Mouse (Mus musculus) skeletal muscle tissue, adult 2 months (tissue): ENCODE data around the gene Galnt10.
"Not testable (repeated sequence)": the region's sequence is repeated elsewhere in the genome, so short reads cannot be mapped to it uniquely, and the experiment has no call there.

ENCODE experiments used
- DNase-seq: peaks from one replicate; pipeline ENCODE4 v3.0.0-alpha.2; 2012; ENCODE audit warnings: low read depth, low spot score

The Galnt10 gene

DNA sequence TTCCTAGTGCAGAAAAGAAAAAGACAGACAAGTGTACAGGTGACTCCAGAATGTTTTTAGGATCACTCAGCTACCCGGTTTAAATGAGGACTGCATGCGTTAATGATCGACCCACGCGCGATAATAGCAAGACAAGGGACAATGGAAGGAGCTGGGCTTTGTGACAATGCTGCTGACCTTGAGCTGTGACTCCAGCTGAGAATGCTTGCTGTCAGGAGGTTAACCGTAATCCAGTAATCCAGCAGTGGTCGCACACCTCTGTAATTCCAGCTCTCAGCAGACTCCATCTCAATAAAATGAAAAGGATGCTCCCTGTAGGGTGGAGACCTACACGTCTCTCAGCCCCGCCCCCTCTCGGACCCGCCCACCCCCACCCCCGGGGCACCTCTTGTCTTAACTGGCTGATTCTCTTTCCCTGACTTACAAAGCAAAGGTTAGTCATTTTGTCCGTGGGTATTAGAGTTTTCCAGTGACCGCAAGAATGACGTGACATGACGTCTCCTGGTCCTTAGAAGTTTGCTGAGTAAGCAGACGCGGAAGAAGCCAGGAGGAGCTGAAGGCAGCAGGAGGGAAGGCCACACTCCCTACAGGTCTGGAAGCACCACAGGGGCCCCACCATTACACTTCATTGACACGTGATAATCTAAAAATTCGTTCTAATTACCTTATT lies 145.8 kb downstream of the Galnt10 start:
- DNase-seq, result no peak

DNA sequence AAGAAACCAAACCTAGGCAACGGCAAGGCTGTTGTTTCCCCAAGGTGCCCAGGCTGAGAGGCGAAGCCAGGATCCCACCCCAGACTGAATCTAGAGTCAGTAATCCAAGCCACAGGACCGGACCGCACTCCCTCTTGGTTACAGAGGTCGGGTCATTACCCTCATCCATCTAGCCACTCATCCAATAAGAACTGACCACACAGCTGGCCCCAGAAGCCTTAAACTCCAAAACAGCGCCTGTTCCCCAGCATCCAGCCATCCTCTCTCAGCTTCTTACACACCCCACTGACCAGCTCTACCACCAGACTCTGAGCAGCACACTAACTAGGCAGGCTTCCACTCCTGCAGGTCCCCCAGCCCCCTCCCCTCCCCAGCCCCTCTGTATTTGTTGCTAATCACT lies 149.8 kb downstream of the Galnt10 start:
- DNase-seq, result no peak

DNA sequence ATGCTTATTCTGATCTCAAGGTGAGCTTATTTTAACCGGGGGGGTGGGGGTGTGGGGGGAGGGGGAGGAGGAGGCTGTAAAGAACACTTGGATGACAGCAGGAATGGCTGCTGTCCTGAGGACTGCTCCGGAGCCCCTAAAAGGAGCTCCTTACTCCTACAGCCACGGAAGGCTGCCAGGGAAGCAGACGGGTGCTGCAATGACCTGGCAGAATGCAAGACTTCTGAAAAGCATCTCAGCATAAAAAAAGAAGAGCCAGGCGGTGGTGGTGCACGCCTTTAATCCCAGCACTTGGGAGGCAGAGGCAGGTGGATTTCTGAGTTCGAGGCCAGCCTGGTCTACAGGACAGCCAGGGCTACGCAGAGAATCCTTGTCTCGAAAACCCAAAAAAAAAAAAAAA lies 152.6 kb downstream of the Galnt10 start:
- no peak for DNase-seq

DNA sequence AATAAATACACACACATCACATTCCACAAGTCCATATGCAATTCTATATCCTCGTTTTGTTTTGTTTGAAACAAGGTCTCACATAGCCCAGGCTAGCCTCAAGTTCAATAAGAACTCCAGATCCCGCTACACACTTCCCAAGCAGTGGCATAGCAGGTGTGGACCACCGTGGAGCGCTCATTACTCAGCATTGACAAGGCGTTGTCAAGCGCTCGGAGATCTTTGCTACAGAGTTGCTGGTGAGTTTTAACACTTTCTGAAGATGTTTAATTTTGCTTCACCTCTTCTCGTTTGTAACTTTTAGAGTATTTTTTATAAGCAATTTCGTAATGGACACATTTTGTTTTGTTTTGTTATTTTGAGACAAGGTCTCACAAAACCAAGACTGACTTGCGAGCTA lies 154.2 kb downstream of the Galnt10 start:
- no peak for DNase-seq

DNA sequence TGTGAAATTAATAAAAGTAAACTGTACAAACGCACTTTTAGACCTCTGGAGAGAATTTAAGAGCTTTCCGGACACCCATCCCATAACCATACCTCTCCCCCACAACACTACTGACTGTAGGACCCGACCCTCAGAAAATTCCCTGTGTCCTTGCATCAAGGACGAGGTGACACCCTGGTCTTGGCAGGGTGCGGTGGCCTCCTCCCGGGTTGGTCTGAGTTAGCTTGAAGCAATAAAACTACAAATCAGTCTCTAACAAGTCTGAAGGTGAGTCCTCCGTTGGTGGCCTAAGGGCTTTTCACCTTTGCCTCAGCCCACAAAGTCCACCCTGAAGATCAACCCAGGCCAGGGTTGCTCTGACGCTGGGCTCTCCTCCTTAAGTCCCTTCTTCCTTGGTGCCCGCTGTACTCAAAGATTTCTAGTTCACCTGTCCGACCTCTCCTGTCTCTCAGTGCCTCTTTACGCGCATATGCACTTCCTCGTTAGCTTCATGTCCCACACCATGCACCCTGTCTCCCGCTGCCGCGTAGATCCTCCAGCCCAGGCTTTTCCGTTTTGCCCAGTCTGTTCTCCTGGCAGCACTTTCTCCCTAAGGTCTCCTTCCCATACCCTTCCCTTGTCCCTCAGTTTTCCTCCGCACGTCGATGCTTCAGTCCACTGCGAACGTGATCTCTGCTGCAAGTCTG lies 155.2 kb downstream of the Galnt10 start:
- DNase-seq, result no peak

DNA sequence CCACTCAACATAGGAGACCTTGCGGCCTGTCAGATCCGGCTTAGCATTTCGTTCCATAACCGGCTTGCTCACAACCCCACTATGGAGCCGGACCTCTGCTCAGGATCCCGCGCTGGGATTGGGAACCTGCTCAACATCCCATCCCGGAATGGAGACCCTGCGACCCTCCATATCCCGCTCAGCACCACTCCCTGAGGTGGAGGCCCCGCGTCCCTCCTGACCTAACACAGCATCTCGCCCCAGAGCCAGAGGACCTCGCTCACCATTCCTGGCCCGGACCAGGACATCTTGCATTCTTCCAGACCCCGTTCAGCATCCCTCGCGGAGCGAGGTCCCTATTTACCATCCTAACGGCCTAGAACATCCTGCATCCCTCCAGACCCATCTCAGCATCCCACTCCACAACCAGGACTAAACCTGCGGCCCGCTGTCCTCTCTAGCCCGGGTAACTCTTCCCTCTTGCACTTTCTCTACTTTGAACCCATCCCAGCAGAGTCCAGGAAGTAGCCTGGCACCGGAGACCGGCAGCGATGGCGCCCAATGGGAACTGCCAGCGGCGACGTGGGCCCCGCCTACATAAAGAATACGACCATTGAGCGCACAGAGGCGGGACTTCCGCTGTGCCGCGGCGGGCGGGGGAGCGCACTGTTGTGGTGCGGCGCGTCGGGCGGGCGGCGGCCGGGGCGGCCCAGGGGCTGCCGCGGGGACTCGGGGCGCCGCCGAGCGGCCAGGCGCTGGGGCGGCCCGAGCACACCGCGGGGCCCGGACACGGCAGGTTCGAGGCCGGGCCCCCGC lies 155.9 kb downstream of the Galnt10 start, which contains the start of gene Sap30l:
TSS of gene Sap30l (plus strand) at position 667 of the 795 bp plus-strand sequence.
- peak; percentile 91 for DNase-seq

DNA sequence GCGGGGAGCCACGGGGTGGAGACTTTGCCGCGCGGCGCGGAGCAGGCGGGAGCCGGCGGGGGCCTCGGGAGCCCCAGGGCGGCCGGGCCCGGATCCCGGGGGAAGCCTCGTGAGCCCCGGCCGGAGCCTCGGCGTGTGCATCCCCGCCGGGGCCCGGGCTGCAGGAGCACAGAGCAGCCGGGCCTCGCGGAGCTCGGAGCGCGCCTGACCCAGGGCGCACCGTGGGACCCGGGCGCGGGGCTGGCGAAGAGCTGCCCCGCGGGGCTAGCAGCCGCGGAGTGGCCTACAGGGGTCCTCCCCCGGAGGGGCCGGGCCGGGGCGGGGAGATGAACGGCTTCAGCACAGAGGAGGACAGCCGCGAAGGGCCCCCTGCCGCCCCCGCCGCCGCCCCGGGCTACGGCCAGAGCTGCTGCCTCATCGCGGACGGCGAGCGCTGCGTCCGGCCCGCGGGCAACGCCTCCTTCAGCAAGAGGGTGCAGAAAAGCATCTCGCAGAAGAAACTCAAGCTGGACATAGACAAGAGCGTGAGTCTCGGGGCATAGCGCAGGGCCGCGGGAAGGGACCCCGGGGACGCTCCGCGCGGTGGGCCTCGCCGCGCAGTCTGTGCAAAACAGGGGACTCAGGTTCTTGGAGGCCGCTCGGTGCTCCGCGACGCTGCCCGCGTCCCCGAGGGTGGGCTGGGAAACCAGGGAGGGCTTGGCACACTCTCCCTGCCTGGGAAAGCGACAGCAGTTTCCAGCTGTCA lies 156.7 kb downstream of the Galnt10 start:
- no peak for DNase-seq

DNA sequence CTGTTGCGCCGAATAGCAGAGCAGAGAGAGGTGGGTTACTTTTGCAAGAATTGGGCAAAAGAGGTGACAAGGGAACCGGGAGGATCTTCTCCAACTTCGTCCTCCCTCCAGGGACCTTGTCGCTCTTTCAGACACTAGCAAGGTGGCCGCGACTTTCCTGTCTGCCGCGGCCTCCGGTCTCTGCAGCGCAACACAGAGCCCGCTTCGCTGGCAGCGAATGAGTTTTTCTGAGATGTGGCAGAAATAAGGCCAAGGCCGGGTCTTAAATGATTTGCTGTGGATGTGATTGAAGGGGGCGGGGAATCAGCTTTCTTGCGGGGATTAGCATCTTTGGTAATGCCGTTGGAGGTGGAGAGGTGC lies 157.2 kb downstream of the Galnt10 start:
- DNase-seq, result no peak

DNA sequence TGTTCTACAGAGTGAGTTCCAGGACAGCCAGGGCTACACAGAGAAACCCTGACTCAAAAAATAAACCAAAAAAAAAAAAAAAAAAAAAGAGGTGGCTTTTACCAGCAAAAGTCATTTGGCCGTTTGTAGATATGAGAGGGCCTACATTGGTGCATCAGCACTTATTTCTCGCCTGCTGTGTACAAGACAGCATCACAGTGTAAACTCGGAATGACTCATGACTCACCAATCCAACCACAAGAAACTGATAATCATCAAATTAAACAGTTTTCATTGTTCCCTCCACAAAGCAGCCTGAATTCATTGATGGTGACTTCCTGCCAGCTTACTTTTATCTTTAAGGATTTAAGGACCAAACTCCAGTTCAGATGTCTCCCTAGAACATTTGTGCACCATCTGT lies 159.8 kb downstream of the Galnt10 start:
- no peak for DNase-seq

DNA sequence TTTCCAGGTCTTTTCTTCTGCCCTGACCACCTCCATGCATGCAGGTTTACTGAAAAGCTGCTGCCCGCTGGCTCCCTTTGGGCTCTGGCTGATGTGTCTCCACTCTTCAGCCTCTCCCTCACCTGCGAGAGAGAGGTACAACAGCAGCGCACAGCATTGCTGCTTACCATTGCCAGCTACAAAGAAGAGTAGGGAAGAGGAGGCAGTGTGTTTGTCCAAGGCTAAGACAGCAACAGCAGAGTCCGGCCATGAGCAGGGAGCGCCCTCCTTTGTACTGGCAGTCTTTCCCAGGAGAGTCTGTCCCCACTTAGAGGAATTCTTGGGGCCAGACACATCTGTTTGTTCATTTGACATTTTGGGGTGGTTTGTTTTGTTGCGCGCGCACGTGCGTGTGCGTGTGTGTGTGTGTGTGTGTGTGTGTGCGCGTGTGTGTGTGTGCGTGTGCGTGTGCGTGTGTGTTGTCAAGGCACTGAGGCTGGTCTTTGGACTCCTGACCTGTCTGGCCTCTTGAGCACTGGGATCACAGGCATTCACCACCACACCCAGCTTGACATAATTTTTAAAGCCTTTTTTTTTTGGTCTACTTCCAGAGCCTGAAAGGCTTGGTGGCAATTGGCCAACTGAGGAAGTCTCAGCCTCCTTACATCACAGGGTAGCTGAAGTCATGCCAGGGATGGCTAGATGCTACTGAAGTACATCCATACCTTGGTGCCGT lies 163.9 kb downstream of the Galnt10 start:
- DNase-seq, result peak; percentile 21

DNA sequence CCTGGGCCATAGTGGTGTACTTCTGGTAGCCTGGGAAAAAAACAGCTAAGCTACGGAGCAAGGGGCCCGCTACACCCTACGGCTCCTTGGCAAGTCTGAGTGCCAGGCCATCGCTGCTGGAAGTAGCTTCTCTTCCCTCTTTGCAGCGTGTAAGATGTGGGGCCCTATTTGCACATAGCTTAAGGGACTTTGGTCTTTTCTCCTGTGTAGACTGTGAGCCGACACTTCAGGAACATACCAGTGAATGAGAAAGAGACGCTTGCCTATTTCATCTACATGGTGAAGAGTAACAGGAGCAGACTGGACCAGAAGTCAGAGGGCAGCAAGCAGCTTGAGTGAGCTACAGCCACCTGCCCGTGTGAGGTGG lies 164.5 kb downstream of the Galnt10 start:
- DNase-seq, result no peak

DNA sequence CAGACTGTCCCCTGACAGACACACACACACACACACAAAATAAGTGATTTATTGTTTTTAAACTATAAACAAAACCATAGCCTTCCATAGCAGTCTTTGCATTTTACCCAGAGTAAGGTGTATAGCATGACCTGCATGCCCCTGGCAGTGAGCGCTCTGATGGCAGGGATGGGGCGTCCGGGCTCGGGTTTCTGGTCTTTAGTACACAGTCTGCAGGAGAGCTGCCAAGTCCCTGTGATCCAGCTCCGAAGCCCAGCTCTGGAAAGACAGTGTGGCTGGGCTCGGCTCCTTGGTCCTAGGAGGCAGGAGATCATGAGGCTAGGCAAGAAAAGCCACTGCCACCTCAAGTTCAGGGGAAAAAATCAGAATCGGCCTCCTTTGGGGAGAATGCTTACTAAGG lies 165.8 kb downstream of the Galnt10 start:
- peak; percentile 64 for DNase-seq

DNA sequence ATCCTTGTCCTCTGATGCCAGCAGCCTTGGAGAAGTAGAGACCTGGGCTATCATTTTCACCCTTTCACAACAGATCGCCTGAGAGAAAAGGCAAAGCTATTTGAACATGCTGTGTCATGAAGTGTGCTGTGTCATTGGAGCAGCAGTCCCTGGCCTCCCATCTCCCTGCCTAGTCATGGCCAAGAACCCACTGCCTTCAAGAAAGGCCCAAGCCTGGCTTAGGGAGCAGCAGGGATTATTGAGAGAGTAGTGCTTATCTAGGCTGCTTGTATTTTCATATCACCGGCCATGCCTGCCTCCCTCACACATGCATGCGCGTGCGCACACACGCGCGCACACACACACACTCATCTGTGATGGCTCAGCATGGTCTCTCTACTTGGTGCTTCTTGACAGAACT lies 167.0 kb downstream of the Galnt10 start:
- DNase-seq, result no peak

DNA sequence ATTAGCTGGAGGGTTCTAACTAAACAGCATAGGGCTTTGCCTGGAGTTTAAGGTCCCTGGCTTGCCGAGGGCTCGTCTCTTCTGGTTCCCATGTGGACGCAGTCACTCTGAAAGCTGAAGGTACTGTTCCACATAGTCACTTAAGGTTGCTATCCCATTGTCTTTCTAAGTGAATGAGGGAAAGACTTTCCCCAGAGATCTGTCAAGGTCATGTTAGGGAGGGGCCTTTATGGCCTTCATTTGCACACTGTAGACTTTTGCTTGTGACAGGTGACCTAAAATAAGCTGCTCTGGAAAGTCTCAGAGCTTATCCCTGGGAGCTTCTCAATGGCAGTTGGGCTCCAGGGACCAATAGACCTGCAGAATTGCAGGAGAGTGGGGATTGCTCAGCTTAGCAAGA lies 168.4 kb downstream of the Galnt10 start:
- no peak for DNase-seq

DNA sequence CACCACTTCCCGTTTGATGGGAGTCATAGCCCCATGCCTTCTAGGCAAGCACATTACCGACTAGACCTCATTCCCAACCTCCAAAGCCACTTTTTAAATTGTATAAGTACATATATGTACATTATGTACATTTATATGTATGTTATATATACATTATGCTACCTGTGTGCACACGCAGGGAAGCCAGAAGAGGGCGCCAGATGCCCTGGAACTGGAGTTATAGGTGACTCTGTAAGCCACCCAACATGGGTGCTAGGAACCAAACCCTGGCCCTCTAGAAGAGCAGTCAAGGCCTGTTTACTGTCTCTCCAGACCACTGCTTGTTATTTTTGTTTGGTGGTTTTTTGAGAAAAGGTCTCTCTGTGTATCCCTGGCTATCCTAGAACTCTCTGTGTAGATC lies 172.9 kb downstream of the Galnt10 start:
- no peak for DNase-seq

DNA sequence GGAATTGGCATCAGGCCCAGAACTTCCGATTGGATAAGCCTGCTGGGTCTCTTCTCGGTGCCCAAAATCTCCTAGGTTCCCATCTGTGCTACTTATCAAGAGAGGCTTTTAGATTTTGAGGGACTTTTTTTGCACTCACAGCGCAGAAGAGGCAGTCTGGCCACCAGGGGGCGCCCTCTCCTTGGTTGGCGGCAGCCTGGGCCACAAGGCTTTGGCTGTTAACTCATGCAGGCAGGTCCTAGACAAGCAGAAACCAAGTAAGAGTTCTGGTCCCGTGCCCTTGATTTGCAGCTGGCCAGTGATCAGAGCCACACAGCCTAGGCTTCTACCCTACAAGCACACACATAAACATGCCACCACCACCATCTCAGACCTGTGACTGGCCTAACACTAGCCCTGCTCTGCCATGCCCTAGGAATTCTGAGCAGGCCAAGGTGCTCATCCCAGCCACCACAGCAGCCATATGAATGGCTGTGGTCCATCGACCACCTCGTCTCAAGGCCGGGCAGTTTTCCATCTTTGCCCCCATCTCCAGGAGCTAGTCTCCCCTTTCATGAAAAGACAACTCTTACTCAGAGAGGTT lies 174.8 kb downstream of the Galnt10 start:
- peak; percentile 57 for DNase-seq

DNA sequence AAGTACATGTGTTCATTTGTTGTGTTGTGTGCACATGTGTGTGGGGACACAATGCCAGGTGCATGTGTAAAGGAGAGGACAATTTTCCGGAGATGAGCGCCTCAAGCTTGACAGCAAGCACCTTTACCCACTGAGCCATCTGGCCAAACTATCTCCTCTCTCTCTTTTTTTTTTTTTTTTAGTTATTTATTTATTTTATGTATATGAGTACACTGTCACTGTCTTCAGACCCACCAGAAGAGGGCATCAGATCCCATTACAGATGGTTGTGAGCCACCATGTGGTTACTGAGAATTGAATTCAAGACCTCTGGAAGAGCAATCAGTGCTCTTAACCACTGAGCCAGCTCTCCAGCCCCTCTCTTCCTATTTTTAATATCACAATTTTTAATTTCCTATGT lies 177.9 kb downstream of the Galnt10 start:
- not testable (repeated sequence) for DNase-seq

DNA sequence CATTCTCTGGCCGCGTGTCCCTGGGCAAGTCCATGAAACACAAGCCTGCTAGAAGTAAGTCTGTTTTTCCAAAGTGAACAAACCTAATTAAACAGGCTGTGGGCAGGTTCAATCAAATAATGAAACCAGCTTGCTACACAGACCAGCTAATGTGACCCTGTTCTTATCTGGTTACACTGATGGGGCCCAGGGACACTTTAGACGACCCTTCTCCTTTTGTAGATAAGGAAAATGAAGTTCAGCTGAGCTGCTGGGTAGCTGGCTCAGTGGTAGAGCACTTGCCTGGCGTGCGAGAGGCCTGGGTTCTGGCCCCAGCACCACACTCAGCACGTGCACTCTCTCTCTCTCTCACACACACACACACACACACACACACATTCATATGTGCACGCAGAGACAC lies 178.5 kb downstream of the Galnt10 start:
- DNase-seq, result no peak

DNA sequence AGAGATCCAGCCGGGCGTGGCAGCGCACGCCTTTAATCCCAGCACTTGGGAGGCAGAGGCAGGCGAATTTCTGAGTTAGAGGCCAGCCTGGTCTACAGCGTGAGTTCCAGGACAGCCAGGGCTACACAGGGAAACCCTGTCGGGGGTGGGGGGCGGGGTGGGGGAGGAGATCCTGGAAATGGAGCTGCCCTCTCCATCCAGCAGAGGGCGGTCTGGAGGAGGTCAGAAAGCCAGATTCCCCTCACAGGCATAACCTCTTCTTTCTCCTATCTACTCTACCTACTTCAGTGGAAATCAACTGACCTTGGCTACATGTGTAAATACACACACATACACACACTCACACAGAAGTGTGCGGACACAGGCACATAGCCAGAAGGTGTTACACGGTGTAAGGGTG lies 180.0 kb downstream of the Galnt10 start:
- DNase-seq, result not testable (repeated sequence)

DNA sequence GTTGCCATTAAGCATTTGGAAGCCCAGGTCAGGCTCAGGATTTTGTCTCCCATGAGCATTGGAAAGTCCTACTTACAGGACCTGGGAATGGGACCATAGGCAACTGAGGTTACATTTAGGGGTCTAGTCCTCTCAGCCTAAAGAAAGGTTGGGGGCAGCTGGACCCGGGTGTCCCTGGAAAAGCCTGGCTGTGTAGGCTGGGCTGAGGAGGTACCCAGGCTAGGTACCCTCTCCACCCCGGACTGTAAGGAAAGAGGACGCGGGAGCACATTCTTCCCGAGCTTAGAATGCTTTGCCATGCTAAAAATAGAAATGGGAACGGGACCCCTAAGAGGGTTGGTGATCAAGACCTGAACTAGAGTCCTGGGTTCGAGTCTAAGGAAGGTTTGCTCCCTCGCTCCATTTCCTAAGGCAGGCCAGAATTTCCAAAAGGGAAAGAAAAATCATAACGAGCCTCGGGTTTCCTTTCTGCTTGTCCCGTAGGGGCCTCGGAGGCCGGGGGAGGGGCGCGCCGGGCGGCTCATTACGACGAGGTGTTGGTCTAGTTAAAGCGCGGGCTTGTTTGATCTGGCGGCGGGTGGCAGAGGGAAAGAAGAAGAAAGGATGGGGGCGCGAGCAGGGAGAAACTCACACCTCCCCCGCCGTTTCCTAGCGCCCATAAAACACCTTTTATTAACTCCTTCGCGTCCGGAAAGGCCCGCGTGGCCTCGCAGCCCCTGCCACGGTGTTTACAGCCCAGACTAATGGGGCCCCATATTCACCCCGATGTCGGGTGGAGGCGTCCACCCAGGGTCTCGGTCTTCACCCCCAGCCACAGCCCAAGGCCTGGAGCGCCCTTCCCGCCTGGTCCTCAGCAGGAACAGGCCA lies 182.0 kb downstream of the Galnt10 start:
- DNase-seq, result no peak
